Mouse (Mus musculus): ENCODE measurements around the gene Qprt. TPM values are rescaled to one million over a fixed set of nuclear protein-coding genes. Genes with fewer than 3 reads are reported as not detected.

Qprt gene
- total RNA-seq, 2 experiments from 2014 or later: 0.19 to 0.20 TPM

GRCm38 (mm10) chr7:127133125-127133524, 11.1 kb upstream of the Qprt start:
- DNase-seq: no peak

GRCm38 (mm10) chr7:127129638-127130037, 7.6 kb upstream of the Qprt start:
- DNase-seq: peak; percentile 47

GRCm38 (mm10) chr7:127121061-127121910, 740 bp downstream of the Qprt start:
- DNase-seq: no peak

- DNase-seq: no peak
Measured at GRCm38 (mm10) chr7:127118671-127119445, 3.2 kb downstream of the Qprt start.

- peak; percentile 50 for DNase-seq
Measured at GRCm38 (mm10) chr7:127117948-127118347, 4.1 kb downstream of the Qprt start.

GRCm38 (mm10) chr7:127116331-127116935, 5.6 kb downstream of the Qprt start:
- no peak for DNase-seq

GRCm38 (mm10) chr7:127114920-127115319, 7.1 kb downstream of the Qprt start:
- DNase-seq: no peak

- DNase-seq: no peak
Measured at GRCm38 (mm10) chr7:127113614-127114259, 8.3 kb downstream of the Qprt start.

- no peak for DNase-seq
Measured at GRCm38 (mm10) chr7:127112921-127113597, 9.0 kb downstream of the Qprt start.

GRCm38 (mm10) chr7:127112251-127112841, 9.7 kb downstream of the Qprt start:
- no peak for DNase-seq

GRCm38 (mm10) chr7:127111461-127111860, 10.6 kb downstream of the Qprt start:
- DNase-seq: peak; percentile 60

- peak; percentile 86 for DNase-seq
Measured at GRCm38 (mm10) chr7:127110239-127111007, 11.6 kb downstream of the Qprt start.

GRCm38 (mm10) chr7:127105551-127105950, 16.5 kb downstream of the Qprt start:
- DNase-seq: no peak

- peak; percentile 85 for DNase-seq
Measured at GRCm38 (mm10) chr7:127104560-127105332, 17.3 kb downstream of the Qprt start.

GRCm38 (mm10) chr7:127103960-127104359, 18.1 kb downstream of the Qprt start:
- no peak for DNase-seq

- no peak for DNase-seq
Measured at GRCm38 (mm10) chr7:127102148-127102547, 19.9 kb downstream of the Qprt start.

- no peak for DNase-seq
Measured at GRCm38 (mm10) chr7:127101451-127102016, 20.5 kb downstream of the Qprt start.

GRCm38 (mm10) chr7:127099528-127099927, 22.5 kb downstream of the Qprt start:
- no peak for DNase-seq

GRCm38 (mm10) chr7:127098950-127099349, 23.1 kb downstream of the Qprt start:
- no peak for DNase-seq

- no peak for DNase-seq
Measured at GRCm38 (mm10) chr7:127098521-127098920, 23.5 kb downstream of the Qprt start.

All from heart, postnatal 4 days (tissue).